Mouse (Mus musculus) megakaryocyte, embryonic 14.5 days (primary cell): ENCODE results near the gene Sspo.

Source experiments
- FLI1 ChIP-seq: IDR thresholded peaks from 2 replicates; pipeline ENCODE4 v1.6.1; 2012; ENCODE audit warnings: low read length, inconsistent platforms, mixed read lengths
- GATA1 ChIP-seq: IDR thresholded peaks from 3 replicates; pipeline ENCODE4 v1.6.1; 2012; ENCODE audit warnings: mixed read lengths, low read length, inconsistent platforms, borderline replicate concordance

DNA sequence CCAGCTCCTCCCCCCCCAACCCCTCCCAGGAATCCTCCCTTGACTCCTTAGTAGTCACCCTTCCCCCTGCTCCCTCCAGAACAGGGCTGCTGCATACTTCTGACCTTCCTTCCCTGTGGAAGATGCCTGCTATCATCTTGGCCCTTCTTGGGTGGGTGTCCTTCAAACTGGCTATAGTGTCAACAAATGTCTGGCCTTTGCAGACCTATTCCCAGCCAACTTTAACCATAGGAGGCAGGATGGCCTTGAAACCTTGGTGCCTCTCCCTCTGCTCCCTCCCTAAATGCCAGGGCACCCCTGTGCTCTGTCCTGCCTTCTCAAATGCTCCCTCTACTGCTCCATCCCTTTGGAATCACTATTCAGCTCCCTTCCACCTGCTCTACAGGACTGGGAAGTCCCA, 8.4 kb upstream of the Sspo start:
- no peak for TF ChIP-seq GATA1
- TF ChIP-seq FLI1: no peak
